Mouse (Mus musculus) activated CD4-positive, CD25-positive, alpha-beta regulatory T cell (primary cell): ENCODE measurements around the gene Hmg20a. TPM values are rescaled to one million over a fixed set of nuclear protein-coding genes. Genes with fewer than 3 reads are reported as not detected.

Experiments
- polyA plus RNA-seq, 2 experiments: library from polyadenylated mRNA; unstranded; fragments of 100-300 nt; shearing (Covaris generic); gene quantifications; one replicate each; pipeline ENCODE4 v1.2.1; 2017

Hmg20a gene
- polyA plus RNA-seq: 10 to 100 TPM; 46.5 to 49.9 TPM

GRCm38 (mm10) chr9:56417948-56418737 is at the start of gene Hmg20a, which contains the start of gene Peak1:
Gene Hmg20a (plus strand): TSS chr9:56418609.
Gene Peak1 (minus strand): TSS chr9:56418067.

Other genes with a start within 250 kb of the Hmg20a start
- 10 to 100 TPM; 21.4 to 49.8 TPM for gene Peak1, start 542 bp upstream of the Hmg20a start, polyA plus RNA-seq